ENCODE assay signal across 8 mouse cellular contexts in the genomic region with DNA sequence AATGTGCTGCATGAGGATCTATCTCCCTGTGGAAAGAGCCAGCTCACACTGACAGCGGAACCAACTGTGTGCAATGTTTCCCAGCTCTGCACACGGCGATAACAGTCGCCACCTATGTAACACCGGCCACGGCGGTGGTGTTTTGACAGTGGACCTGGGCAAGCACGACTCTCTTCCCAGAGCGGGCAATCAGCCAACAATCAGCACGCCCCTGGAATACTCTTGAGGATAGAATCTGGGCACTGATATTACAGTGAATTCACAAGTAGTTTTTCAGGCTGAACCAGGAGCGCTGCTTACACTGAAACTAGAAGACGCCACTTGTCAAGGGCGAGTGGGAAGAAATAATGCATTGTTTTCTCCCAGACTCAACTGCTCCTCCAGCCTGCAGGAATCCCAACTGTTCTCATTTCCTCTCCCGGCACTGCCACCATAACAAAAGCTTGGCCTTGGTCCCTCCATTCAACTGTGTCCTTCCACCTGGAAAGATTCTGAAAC.
DNase-seq lines count a peak whose midpoint lies in the region; ATAC-seq and TF ChIP-seq lines count a peak whose summit lies in the region.
"Had no signal": no experiment of that assay in that cellular context is flagged by ENCODE, and none has a peak within 500 bp of the region (broad histone marks: within the 10 kb centered on the region; RNA-seq: fewer than 3 reads in every experiment).

No protein-coding gene starts in this region.

- H3K36me3 ChIP-seq in neural tube, embryonic 15.5 days, result no peaks in the 10 kb centered on the region
- H3K36me3 ChIP-seq in heart, postnatal 0 days (replicated peaks; ENCODE audit: control insufficient read depth, insufficient read depth, low read length), result no peaks in the 10 kb centered on the region
- H3K36me3 ChIP-seq in limb, embryonic 14.5 days (ENCODE audit: control insufficient read depth, insufficient read depth, low read length), result no peaks in the 10 kb centered on the region

- H3K4me2 ChIP-seq in neural tube, embryonic 15.5 days, result 0 out of 2 replicates have a peak overlapping the region, but pooled peaks have one; percentile 0
- peak overlapping the region; percentile 64 for H3K4me2 ChIP-seq in heart, postnatal 0 days (ENCODE audit: low read depth, low read length)
- peak overlapping the region; percentile 18; the same call in 1 of the 2 replicates for H3K4me2 ChIP-seq in limb, embryonic 14.5 days (replicated peaks; ENCODE audit: low read depth, low read length, severe bottlenecking)

- WGBS in neural tube, embryonic 15.5 days, result 49% methylated on average over 14 of the region's 14 CpGs
- WGBS in heart, postnatal 0 days, result 6% methylated on average over 14 of the region's 14 CpGs
- 53% methylated on average over 14 of the region's 14 CpGs for WGBS in limb, embryonic 14.5 days

- no peak overlapping the region for H3K9ac ChIP-seq in neural tube, embryonic 15.5 days (replicated peaks)
- peak overlapping the region; percentile 41; the same call in 1 of the 2 replicates for H3K9ac ChIP-seq in heart, postnatal 0 days (replicated peaks; ENCODE audit: low read depth, low read length)
- no peak overlapping the region for H3K9ac ChIP-seq in limb, embryonic 14.5 days (ENCODE audit: low read depth, low read length, severe bottlenecking)

- H3K9me3 ChIP-seq in neural tube, embryonic 15.5 days (replicated peaks), result no peaks in the 10 kb centered on the region
- no peaks in the 10 kb centered on the region for H3K9me3 ChIP-seq in heart, postnatal 0 days (replicated peaks; ENCODE audit: control insufficient read depth, low read length)
- H3K9me3 ChIP-seq in limb, embryonic 14.5 days (ENCODE audit: control insufficient read depth, low read length), result no peaks in the 10 kb centered on the region

- H3K4me1 ChIP-seq in neural tube, embryonic 15.5 days, result peaks cover 18% of the 10 kb centered on the region; the same call in 1 of the 2 replicates
- H3K4me1 ChIP-seq in heart, postnatal 0 days (ENCODE audit: control insufficient read depth, insufficient read depth), result peaks cover 48% of the 10 kb centered on the region
- peaks cover 38% of the 10 kb centered on the region for H3K4me1 ChIP-seq in limb, embryonic 14.5 days (ENCODE audit: control insufficient read depth, insufficient read depth, low read length)

- TF ChIP-seq CTCF in heart, postnatal 0 days (IDR thresholded peaks at IDR 0.05; ENCODE audit: low read depth), result 0 out of 2 replicates have a peak, but pooled peaks have one; percentile 1

- no peak overlapping the region for H3K4me3 ChIP-seq in neural tube, embryonic 15.5 days (replicated peaks)
- peak overlapping the region; percentile 22 for H3K4me3 ChIP-seq in heart, postnatal 0 days (ENCODE audit: low read depth, low read length)
- no peak overlapping the region for H3K4me3 ChIP-seq in limb, embryonic 14.5 days (replicated peaks; ENCODE audit: low read length)

- DNase-seq in neural tube, embryonic 10.5 days (ENCODE audit: extremely low spot score, low spot score), result no peak
- peak; percentile 53 to 67 for DNase-seq in cerebellum, postnatal 10 days
- peak; percentile 60 for DNase-seq in heart, postnatal 0 days (ENCODE audit: low spot score)
- DNase-seq in limb, embryonic 14.5 days (ENCODE audit: low spot score), result no peak
- no peak for DNase-seq in spleen, postnatal 14 days (ENCODE audit: low spot score in 2 of 2)
- DNase-seq in thymus, postnatal 4 days, result no peak

- ATAC-seq in neural tube, embryonic 15.5 days (ENCODE audit: low FRiP score), result no peak
- ATAC-seq in heart, postnatal 0 days (ENCODE audit: insufficient read depth, low read depth), result peak; percentile 63
- ATAC-seq in limb, embryonic 14.5 days (ENCODE audit: low FRiP score, low read depth), result peak; percentile 19

- H3K27me3 ChIP-seq in neural tube, embryonic 15.5 days (replicated peaks), result no peaks in the 10 kb centered on the region
- no peaks in the 10 kb centered on the region for H3K27me3 ChIP-seq in heart, postnatal 0 days (ENCODE audit: control insufficient read depth, insufficient read depth, low read length)
- no peaks in the 10 kb centered on the region for H3K27me3 ChIP-seq in limb, embryonic 14.5 days (ENCODE audit: control insufficient read depth, insufficient read depth, low read length)

- no peak for TF ChIP-seq POLR2A in limb, embryonic 14.5 days (IDR thresholded peaks at IDR 0.05; ENCODE audit: borderline replicate concordance, extremely low read depth, insufficient read depth, insufficient read length)

- H3K27ac ChIP-seq in neural tube, embryonic 15.5 days (replicated peaks), result no peak overlapping the region
- peak overlapping the region; percentile 83 for H3K27ac ChIP-seq in heart, postnatal 0 days (ENCODE audit: low read depth)
- H3K27ac ChIP-seq in limb, embryonic 14.5 days (replicated peaks; ENCODE audit: low read depth, low read length), result peak overlapping the region; percentile 26; the same call in 1 of the 2 replicates
- H3K27ac ChIP-seq: macrophage had no signal

- no peak for TF ChIP-seq EP300 in heart, postnatal 0 days (IDR thresholded peaks at IDR 0.05; ENCODE audit: low read depth)

Comparison
In these comparisons a context has a peak if more than half of its experiments do, and no peak if none do; other contexts are left out.
1. H3K4me2 ChIP-seq: peak in every context shown above with its lines; median percentile 64 in heart, postnatal 0 days; 18 in limb, embryonic 14.5 days; 0 in neural tube, embryonic 15.5 days.
2. DNase-seq: peak in cerebellum, postnatal 10 days (2 of 2) and heart, postnatal 0 days (single experiment); none in neural tube, embryonic 10.5 days (single experiment), limb, embryonic 14.5 days (single experiment), spleen, postnatal 14 days (0 of 2) and thymus, postnatal 4 days (single experiment).